Mouse (Mus musculus) left cerebral cortex, postnatal 10 days (tissue): ENCODE data around the gene Ttll8. TPM values are rescaled to one million over a fixed set of nuclear protein-coding genes. Genes with fewer than 3 reads are reported as not detected.

Source experiments
- DNase-seq, 2 experiments: peaks; one replicate each; pipeline ENCODE4 v3.0.0; 2021 to 2022; ENCODE audit warnings: low spot score in 2 of 2, mixed read lengths in 1 of 2; ENCODE audit errors: extremely low spot score in 1 of 2
- intact Hi-C: fragments of 180-260 bp; cut with DNase I; formaldehyde crosslinking; loops from one replicate; pipeline ENCODE4 v1.15.1; 2025
- total RNA-seq, 2 experiments: library from RNA; stranded (reverse); gene quantifications; 2 replicates each; pipeline ENCODE4 v1.2.3; 2021

Gene Ttll8
- total RNA-seq, 2 experiments from 2014 or later = 1.3 to 1.7 TPM

DNA sequence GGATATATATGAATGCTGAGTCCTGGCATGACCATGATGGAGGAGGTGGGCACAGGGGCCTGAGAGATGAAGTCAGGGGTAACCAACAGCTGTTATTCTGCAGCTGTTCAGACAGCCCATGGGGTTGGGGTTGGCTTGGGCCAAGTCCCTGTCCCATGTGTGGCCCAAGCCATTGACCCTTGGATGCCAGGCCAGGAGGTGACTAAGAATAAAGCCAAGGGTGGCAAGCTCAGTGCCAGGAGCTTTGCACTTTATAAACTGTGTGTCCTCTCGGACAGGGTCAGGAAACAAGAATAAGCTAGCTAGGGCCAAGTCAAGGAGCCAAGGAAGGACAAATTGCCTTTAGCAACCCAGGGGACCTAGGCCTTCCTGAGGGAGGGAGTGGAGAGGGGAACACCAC is 62.0 kb downstream of the Ttll8 start:
- intact Hi-C loops = no loop called here
- no peak for DNase-seq

DNA sequence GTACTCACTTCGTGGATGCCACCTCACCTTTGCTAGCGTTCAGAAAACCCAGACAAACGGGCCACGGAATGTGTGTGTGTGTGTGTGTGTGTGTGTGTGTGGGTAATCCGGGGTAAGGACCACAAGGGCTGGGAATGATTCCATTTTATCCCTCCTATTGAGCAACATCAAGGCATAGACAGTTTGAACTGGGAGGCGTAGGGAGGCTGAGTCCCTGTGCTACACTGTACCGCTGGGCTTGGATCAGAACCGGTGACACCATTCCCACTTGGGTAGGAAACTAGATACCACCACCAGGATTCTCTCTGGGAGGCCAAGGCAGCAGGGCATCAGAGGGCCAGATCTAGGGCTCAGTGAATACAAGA is 62.6 kb downstream of the Ttll8 start:
- intact Hi-C loops = loop anchor here (2.0 kb wide), 1 partner anchor 33 kb away; no protein-coding TSS in a partner anchor
- no peak for DNase-seq

DNA sequence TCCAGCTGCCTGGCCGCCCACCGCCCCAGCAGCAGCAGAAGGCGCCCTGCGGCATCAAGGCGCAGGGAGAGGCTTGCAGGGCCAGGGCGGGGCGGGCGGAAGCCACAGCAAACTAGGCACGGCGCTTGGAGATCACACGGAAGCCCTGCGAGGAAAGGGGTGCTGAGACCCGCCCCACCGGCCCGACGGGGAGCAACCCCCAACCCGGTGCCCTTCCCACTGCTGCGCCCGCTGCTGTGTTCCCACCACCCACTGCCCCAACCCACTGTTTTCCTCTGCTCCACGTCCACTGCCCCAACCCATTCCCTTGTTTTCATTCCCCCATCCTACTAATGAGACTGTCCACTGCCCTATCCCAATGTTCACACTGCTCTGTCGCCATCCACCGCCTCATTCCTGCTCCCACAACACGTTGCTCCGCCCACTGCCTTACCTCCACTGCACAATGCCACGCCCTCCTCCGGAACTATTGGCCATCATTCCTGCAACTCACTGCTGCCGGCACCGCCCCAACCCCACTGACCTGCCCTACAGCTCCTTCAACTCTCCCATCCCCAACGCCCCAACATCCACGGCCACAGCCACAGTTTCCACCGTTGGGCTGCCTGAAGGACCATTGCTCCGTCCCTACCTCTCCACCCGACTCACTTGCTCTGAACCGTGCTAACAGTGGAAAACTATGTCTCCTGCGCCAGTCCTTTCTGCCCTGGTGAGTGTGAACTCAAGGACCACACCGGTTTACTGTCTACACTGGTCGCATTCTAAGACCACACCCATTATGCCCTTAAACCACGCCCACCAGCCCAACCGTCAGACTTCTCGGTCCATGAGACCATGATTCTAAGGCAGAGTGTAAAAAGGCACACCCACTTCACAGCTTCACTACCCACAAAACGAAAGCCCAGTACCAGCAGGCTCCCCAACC is 63.2 kb downstream of the Ttll8 start:
- intact Hi-C loops = loop anchor here (2.0 kb wide), 1 partner anchor 32 kb away; no protein-coding TSS in a partner anchor
- peak; percentile 76 to 89 for DNase-seq

DNA sequence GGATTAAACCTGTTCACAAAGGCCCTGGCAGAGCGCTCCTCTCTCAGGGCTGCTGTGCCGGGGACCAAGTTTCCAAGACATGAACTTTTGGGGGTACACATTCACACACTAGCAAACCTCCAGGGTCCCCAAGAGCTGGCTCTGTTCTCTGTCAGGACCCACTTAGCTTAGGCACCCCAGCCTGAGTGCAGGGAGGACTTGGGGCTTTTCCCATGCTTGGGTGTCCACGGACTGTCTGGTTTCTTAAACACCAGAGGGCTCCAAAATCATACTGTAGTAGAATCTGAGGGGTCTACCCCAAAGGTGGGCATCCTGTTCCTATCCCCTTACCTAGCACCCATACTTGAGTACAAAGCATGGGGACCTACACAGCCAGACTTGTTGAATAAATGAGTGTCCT is 64.2 kb downstream of the Ttll8 start:
- no peak for DNase-seq
- intact Hi-C loops = loop anchor here (2.0 kb wide), 1 partner anchor 31 kb away; no protein-coding TSS in a partner anchor

DNA sequence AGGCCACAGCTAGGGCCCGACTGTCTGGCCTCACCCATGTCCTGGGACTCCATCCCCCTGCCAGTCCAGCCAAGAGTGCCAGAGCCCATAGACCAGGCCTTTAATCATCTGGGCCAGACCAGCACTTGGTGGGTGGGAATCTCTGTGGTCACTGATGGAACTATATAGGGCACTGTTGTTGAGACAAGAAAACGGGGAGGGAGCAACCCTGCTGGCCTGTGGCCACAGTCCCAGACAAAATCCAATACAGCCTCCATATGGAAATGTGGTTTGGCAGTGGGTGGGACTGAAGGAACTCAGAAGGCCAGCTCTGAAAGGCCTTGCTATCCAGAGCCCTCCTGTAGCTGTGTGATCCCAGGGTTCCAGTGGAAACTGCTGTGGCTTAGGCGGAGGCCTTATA is 65.2 kb downstream of the Ttll8 start:
- intact Hi-C loops = no loop called here
- DNase-seq = no peak

DNA sequence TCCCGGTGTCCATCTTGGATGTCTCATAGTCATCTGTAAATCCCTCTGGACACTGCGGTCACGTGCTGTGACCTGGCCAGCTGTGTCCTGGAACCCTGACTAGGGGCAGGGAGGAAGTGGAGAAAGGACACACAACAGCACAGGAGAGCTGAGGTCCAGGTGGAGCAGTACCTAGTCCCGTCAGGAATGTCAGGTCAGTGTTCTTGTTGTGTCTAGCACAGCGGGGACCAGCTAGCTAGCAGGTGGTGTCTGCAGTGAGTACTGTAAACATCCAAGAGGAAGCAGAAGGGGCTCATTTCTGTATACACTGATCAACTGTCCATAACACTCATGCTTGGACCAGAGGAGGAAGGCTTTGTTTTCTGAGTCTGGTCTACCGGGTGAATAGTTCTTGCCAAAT is 68.8 kb downstream of the Ttll8 start:
- peak in 1 of 2 experiments; percentile 63 for DNase-seq
- intact Hi-C loops = no loop called here

DNA sequence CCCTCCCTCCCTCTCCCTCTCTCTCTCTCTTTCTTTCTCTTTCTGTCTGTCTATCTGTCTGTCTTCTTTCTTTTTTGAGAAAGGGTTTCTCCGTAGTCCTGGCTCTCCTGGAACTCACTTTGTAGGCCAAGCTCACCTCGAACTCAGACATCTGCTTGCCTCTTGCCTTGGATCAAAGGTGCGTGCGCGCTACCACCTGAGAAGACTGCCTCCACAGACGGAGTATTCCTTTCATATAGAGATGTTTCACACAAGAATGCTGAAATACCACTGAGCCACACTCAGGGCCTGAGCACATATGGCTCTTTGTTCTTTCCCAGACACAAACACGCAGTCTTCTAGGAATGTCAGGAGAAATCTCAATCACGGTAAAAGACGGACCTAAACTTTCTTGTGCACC is 70.9 kb downstream of the Ttll8 start:
- no peak for DNase-seq
- intact Hi-C loops = no loop called here

DNA sequence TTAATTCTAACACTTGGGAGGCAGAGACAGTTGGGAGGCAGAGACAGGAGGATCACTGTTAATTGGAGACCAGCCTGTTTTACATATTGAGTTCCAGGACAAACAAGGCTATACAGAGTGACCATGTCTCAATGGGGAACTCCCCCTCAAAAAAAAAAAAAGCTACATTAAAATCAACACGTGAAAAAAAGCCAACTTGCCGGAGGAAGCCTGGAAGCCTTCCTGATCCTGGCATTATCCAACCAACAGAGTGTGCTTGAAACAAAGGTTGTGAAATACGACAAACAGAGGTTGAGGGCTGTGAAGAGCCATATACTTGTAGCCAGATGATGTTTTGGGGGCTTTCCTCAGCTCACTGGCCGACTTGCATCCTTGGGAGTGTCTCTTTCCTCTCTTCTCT is 71.4 kb downstream of the Ttll8 start:
- intact Hi-C loops = no loop called here
- DNase-seq = no peak

DNA sequence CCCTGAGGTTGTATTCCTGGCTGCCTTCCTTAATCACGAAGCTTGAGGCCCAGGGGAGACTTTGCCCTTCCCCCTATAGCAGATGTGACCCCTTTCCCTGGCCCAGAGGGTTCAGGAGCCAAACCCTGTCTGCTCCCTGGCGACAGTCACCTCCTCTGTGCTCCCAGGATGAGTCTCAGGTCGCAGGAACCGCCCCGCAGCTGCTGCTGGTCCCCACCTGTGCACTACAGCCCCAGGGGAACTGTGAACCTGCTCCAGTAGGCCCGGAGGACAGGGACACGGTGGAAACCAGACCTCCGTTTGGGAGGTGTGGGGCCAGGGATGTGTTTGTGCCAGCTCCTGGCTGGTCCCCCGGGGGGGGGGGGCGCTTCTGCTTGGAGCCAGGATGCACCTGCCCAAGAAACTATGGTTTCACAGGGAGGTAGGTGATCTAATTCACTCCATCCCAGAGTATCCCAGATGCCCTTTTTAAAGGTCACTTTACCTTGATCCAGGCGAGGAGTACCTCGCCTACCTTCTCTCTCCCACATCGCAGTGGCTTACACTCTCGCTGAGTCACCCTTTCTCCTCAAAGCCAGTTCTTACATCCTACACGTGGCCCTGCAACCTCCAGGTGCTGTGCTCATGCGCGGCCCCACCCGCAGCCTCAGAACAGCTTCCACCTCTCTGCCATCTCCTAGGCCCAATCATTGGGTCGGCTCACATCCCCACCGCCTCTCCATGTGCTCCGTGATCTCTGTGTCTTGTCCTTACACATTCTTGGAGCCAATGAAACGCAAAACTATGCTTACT is 72.8 kb downstream of the Ttll8 start:
- intact Hi-C loops = no loop called here
- DNase-seq = no peak

DNA sequence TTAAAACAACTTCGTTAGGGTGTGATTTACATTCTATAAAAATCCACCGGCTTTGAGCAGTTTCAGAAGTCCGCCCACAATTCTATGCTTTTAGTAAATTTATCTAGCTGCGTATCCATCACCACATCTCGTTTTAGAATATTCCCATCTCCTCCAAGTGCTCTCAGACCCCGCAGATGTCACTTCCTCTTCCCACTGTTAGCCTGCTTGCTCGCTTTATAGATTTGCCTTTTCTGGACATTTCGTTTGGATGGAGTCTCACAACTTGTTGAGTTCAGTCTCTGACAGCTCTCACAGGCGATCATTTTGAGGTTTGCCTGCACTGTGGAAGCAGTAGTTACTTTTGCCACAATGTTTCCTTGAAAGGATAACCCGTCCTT is 77.2 kb downstream of the Ttll8 start:
- DNase-seq = no peak
- intact Hi-C loops = loop anchor here (2.0 kb wide), 1 partner anchor 48 kb away; no protein-coding TSS in a partner anchor

DNA sequence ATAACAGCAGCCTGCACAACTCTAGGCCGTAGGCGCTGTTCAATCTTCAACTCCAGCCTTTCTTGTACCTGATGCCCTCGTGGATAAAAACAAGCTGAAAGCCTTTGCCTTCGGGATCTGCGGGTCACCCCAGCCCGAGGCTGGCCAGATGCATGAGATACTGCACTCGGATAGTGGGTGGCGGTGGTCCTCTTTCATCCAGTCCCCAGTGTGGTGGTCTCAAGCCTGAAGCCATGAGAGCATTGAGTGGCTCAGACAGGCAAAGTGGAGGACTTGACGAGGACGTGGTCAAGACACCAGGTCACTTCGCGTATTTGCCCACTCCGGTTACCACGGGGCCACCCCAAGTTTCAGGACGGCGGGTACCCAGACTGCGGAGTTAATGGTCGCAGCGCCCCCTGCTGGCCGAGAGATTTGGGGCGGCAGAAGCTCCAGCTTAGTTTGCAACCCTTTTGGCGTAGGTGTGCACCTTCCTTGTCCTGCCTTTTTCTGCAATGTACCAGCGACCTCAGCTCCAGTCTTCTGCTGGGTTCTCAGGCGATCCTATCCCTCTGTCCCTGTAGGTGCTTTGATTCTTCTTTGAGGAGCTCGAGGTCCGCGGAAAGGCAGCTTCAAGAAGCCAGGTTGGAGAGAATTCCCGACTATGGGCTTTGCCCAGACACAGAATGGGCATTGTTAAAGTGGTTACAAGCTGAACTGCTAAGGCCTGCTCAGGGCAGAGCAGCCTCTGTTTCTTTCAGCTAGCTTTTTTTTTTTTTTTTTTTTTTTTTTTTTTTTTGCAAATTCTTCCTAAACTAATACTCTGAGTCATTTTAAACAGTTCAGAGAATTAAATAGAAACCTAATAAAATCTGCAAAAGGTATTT is 77.8 kb downstream of the Ttll8 start:
- intact Hi-C loops = loop anchor here (2.0 kb wide), 1 partner anchor 48 kb away; no protein-coding TSS in a partner anchor
- DNase-seq = peak; percentile 55 to 84

DNA sequence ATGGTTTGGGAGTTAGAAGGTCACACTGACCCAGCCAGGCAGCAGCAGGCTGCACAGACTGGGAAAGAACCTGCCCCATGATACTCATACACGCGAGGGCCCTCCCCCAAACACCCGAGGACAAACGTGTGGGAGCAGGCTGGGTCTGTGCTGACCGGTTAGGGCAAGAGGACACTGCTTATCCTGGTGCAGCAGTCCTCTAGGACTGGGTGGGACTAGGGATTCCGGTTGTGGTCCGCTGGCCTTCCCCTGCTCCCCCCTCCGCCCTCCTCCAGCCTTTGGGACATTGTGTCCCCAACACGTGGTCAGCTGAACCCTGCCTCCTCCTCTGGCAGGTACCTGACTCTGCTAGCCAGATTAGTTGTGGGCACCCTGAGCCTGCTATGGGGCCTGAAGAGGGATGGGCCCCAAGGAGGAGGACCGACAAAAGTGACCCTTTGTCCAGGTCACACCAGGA is 78.6 kb downstream of the Ttll8 start:
- DNase-seq = no peak

DNA sequence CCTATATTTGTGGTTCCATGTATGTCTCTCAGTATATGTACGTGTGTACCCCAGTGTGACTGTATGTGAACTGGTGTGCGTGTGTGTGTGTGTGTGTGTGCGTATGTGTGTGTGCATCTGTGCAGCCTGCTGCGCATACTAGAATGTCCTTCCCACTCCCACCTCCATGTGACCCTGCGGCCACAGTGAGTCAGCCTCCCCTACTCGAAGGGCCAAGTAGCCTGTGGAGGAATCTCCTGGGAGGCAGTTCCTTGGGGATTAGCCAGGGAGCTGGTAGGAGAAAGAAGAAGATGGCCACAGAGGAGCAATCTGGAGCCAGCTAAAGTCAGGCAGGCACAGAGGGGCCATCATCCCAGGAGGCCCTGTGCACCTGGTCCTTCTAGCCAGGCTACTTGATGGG is 79.7 kb downstream of the Ttll8 start:
- no peak for DNase-seq
- intact Hi-C loops = no loop called here

More for the DNA sequence above, 78.6 kb downstream of the Ttll8 start:
- intact Hi-C loops = loop anchor here (2.0 kb wide), 1 partner anchor 47 kb away; no protein-coding TSS in a partner anchor

DNA sequence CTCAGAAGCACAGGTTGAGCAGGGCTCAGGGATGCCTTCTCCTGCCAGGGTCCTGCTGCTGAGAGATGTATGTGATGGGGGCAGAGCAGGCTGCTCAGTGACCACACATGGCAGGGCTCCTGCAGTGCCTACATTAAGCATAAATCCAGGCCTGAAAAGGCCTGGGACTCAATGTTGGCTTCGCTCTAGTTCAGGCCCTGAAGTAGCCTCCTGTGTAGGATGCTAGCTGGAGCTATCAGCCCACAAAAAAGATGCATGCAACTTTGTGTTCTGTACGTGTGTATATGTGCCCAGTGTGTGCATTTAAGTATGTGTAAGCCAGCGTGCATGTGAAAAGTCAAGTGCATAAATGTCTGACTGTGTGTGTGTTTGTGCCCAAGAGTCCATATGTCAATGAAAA is 80.2 kb downstream of the Ttll8 start:
- no peak for DNase-seq
- intact Hi-C loops = no loop called here

DNA sequence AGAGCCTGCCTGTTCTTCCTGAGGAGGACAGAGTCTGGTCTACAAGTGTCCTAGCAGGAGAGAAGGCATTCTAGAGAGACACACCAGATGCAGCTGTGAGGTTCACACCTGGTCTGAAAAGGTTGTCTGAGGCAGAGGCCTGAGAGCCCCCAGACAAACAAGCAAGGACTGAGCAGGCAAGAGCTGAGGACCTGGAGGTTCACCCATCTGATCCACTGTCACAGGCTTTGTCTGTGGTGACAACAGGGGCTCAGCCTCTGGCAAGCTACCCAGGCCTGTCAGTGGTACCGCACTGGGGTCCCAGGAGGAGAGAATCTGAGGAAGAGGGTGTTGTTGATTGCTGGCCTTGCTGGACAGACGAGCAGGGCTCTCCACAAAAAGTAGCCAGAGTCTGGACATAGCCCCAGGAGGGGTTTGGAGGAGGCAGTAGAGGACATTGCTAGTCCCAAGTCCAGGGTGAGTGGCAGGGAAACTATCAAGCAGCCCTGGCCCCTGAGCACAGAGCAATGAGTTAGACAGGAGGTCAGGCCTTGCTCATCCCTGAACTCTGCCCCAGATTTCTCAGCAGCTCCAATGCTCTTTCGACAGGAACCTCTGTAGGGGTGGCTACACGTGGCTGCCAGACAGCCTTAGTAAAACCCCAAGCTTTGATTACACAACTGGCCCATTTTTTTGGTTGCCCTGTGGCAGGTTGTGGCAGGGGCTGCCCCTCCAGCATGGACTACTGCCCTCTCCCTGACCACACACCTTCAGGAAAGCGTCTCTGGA is 83.6 kb downstream of the Ttll8 start:
- no peak for DNase-seq
- intact Hi-C loops = no loop called here

DNA sequence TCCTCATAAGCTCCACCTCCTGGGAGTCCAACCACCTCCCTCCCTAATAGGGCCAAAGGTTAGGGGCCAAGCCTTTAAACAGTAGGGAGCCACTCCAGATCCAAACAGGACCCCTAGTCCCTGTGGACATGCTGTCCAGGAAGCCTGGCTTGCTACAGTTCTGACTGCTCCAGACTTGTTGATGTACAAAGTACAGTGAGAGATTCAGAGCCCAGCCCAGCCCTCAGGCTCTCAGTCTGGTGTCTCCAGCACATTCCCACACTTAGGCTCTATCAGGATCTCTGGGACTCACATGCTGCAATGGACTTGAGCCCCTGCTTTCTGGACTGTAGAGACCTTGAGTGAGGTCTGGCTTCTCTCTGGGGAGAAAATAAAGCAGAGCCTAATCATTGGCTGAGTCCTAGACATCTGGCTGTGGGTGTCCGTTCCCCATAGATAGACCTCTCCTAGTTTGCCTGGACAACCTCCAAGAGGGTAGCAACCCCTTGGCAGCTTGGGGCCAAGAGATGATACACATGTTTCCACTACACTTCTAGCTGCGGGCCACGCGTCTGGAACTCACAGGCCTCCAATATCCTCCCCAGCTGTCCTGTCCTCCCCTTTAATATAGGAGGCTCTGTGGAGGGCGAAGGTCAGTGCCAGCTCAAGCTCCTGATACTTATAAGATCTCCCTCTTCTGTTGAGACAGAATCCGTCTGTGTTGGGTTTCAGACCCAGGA is 86.0 kb downstream of the Ttll8 start:
- peak in 1 of 2 experiments; percentile 66 for DNase-seq
- intact Hi-C loops = no loop called here

DNA sequence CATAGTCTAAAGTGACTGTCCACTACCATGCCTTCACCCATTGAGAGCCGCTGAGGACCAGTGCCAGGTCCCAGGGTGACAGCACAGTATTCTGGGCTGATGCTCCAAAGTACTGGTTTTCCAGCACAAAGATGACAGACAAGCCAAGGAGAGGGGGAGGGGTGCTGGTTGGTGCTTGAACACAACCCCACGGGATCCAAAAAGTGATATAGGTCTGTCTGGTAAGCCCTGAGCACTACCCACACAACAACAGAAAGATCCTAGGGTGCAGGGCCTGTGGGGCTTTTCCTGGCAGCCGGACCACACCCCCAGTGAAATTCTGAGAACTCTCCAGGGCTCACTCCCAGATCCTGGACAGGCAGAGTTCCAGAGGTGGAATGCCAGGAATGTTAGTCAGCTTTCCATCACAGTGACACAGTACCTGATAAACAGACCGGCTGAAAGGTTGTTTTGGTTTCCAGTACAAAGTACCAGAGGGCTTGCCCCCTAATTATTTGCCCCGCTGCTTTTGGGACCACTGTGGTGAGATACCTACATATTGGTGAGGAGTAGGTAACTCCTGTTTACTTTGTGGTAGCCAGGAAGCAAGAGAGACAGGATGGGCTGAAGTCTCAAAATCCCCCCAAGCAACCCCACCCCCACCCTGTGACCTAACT is 86.7 kb downstream of the Ttll8 start:
- intact Hi-C loops = no loop called here
- peak in 1 of 2 experiments; percentile 75 for DNase-seq
